Mouse (Mus musculus) bone marrow macrophage, adult 2 months (primary cell): ENCODE data around the gene Rrp8.

ENCODE experiments used
- CTCF ChIP-seq: IDR thresholded peaks from 2 replicates; pipeline ENCODE4 v1.5.1; 2012; ENCODE audit warnings: low read depth, mild to moderate bottlenecking, low read length, moderate library complexity
- POLR2A ChIP-seq: IDR thresholded peaks from 2 replicates; pipeline ENCODE4 v1.6.1; 2012; ENCODE audit warnings: mild to moderate bottlenecking, low read depth, low read length, borderline replicate concordance

GRCm38 (mm10) chr7:105740089-105740795, 3.1 kb upstream of the Rrp8 start:
- TF ChIP-seq CTCF, result no peak
- no peak for TF ChIP-seq POLR2A
